Mouse (Mus musculus) forebrain, postnatal 0 days (tissue): ENCODE results near the gene Mtx1. TPM values are rescaled to one million over a fixed set of nuclear protein-coding genes. Genes with fewer than 3 reads are reported as not detected.

Experiments
- ATAC-seq: fragments of 200-750 bp; cut with Nextera tagmentation; 2 replicates; pipeline ENCODE4 v1.8.0; 2017; ENCODE audit warnings: mild to moderate bottlenecking, moderate library complexity
- DNase-seq: peaks from one replicate; pipeline ENCODE4 v3.0.0-alpha.2; 2015
- H3K27ac ChIP-seq: fragments of 300-500 bp; sonication (generic); 2 replicates; pipeline ENCODE4 v1.5.1; 2014; ENCODE audit warnings: low read depth, mild to moderate bottlenecking, antibody characterized with exemption, low read length, moderate library complexity, mixed read lengths
- H3K27me3 ChIP-seq: fragments of 300-500 bp; sonication (generic); 2 replicates; pipeline ENCODE4 v1.6.1; 2014; ENCODE audit warnings: mild to moderate bottlenecking, low read length, mixed read lengths; ENCODE audit not compliant: insufficient read depth
- H3K36me3 ChIP-seq: fragments of 300-500 bp; sonication (generic); 2 replicates; pipeline ENCODE4 v1.6.1; 2014; ENCODE audit warnings: mild to moderate bottlenecking, moderate library complexity; ENCODE audit not compliant: insufficient read depth
- H3K4me1 ChIP-seq: fragments of 300-500 bp; sonication (generic); 2 replicates; pipeline ENCODE4 v1.6.1; 2014; ENCODE audit warnings: antibody characterized with exemption; ENCODE audit not compliant: insufficient read depth
- H3K4me2 ChIP-seq: fragments of 300-500 bp; sonication (generic); 2 replicates; pipeline ENCODE4 v1.6.1; 2014; ENCODE audit warnings: low read depth, mild to moderate bottlenecking, moderate library complexity
- H3K4me3 ChIP-seq: fragments of 300-500 bp; sonication (generic); 2 replicates; pipeline ENCODE4 v1.5.1; 2014; ENCODE audit warnings: low read depth, low read length, mixed read lengths
- H3K9ac ChIP-seq: fragments of 300-500 bp; sonication (generic); 2 replicates; pipeline ENCODE4 v1.6.1; 2014; ENCODE audit warnings: mild to moderate bottlenecking
- H3K9me3 ChIP-seq: fragments of 300-500 bp; sonication (generic); 2 replicates; pipeline ENCODE4 v1.6.1; 2016; ENCODE audit warnings: low read length
- CTCF ChIP-seq: sonication (generic); IDR thresholded peaks from 2 replicates; pipeline ENCODE4 v1.5.1; 2016; ENCODE audit warnings: antibody characterized with exemption, control low read depth, low read depth
- WGBS: fragments of 180-500 bp; shearing (Covaris S2); extraction: QIAGEN DNeasy Blood & Tissue Kit; methylation state at CpG from one replicate; pipeline ENCODE4 v1.1.7; 2014; 5-methylcytosine and 5-hydroxymethylcytosine counted together
- polyA plus RNA-seq: library from polyadenylated mRNA; unstranded; fragments of >200 nt; fragmentation: Nextera tagmentation; extraction: Ambion mirVana; gene quantifications from 2 replicates; pipeline ENCODE4 v1.2.1, GENCODE M21; 2015
- total RNA-seq: library from RNA; depleted of rRNA; stranded (reverse); fragments of >200 nt; gene quantifications from 2 replicates; pipeline ENCODE4 v1.2.3, GENCODE M21; 2014

Gene Mtx1
- total and polyA plus RNA-seq, 2 experiments from 2014 or later = 167 to 199 TPM

DNA sequence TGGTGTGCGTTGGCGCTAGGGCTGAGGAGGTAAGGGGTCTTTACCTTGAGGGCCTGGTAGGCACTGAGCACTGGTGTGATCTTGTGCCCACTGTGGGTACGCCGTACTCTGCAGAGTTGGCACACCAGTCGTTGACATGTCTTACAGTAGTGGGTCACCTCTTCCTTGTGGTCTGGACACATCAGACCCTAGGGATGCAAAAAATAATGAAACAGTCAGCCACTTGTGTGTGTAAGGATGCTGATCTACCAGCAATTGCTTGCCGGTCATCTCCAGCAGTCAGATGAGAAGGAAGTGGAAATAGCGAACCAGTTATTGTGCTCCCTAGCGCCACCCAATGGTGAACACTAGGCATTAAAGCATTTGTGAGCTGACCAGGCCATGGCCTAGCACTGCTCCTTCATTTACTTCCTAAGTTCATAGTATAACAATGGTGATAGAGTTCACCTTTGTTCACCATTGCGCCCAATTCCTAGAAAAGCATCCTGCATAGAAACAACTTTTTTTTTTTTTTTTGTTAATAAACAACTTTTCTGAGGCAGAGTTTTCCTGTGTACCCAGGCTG lies 15.5 kb upstream of the Mtx1 start:
- H3K9ac ChIP-seq = no peak overlapping the region
- H3K4me2 ChIP-seq = 0 out of 2 replicates have a peak overlapping the region, but pooled peaks have one; percentile 89
- H3K36me3 ChIP-seq = peaks cover 51% of the 10 kb centered on the region
- no peaks in the 10 kb centered on the region for H3K27me3 ChIP-seq
- H3K4me3 ChIP-seq = no peak overlapping the region
- TF ChIP-seq CTCF = peak; percentile 81
- H3K27ac ChIP-seq = no peak overlapping the region
- DNase-seq (peak; percentile 63), ATAC-seq (no peak)
- H3K4me1 ChIP-seq = no peaks in the 10 kb centered on the region
- no peaks in the 10 kb centered on the region for H3K9me3 ChIP-seq
- WGBS = 69% methylated on average over 9 of the region's 9 CpGs

DNA sequence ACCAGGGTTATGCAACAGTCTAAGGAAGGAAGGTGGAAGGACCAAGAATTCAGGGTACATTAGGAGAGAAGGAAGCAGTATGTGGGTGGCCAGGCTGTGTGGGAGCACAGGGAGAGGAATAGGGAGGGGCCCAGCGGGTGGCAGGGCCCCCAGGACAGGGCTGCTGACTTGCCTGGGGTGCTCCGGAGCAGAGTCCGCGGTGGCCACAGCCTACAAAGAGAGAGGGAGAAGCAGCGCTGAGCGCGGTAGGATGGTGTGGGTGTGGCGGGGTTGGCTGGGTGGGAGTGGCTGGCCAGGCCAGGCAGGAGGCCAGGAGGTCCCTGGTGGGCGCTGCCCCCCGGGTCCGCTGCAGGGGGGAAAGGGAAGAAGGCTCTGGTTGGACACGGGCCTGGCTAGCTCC lies 11.6 kb upstream of the Mtx1 start:
- Histone ChIP-seq H3K9me3 (no peaks in the 10 kb centered on the region), H3K4me1 (no peaks in the 10 kb centered on the region), H3K4me2 (no peak overlapping the region), H3K4me3 (no peak overlapping the region), H3K36me3 (peaks cover 90% of the 10 kb centered on the region), H3K9ac (no peak overlapping the region), H3K27me3 (no peaks in the 10 kb centered on the region), H3K27ac (no peak overlapping the region)
- ATAC-seq = no peak
- DNase-seq = no peak
- no peak for TF ChIP-seq CTCF
- 80% methylated on average over 12 of the region's 12 CpGs for WGBS

DNA sequence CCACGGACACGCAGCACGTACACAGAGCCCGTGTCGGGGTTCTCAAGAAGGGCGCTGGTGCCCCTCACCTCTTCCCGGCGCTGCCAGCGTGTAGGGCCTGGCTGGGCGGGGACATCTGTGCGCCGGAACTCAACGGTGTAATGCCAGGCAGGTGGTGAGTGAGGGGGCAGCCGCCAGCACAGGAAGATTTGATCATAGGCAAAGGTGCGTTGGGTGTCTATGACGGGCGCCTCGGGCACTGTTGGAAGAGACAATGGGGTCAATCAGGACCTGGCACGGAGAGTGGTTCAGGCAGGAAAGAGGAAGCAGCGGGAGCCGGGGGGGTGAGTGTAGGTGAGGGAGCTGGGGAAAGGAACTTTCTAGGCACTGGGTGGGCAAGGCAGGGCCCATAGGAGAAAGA lies 10.8 kb upstream of the Mtx1 start:
- Histone ChIP-seq H3K36me3 (peaks cover 97% of the 10 kb centered on the region), H3K27ac (no peak overlapping the region), H3K4me3 (no peak overlapping the region), H3K9me3 (no peaks in the 10 kb centered on the region), H3K4me2 (no peak overlapping the region), H3K9ac (no peak overlapping the region), H3K27me3 (no peaks in the 10 kb centered on the region), H3K4me1 (no peaks in the 10 kb centered on the region)
- ATAC-seq (no peak), DNase-seq (no peak)
- WGBS = 89% methylated on average over 21 of the region's 21 CpGs
- TF ChIP-seq CTCF = no peak

DNA sequence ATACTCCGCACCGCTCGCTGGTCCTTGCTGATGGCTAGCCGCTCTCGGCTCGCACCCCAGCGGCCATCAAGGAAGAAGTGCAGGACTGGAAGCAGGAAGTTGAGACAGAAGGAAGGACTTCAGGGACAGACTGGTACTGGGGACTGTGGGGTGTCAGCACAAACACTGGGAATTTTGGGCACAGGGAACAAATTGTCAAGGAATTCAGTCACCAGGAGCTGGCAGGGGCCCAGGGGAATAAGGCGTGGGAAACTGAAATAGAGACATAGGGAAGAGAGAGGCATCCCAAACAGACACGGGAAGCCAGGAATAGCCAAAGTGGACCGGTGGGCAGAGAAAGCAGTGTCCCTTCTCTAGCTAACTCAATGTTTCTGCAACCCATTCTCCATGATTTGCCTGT lies 9.6 kb upstream of the Mtx1 start:
- H3K4me3 ChIP-seq = no peak overlapping the region
- no peak overlapping the region for H3K9ac ChIP-seq
- no peak overlapping the region for H3K27ac ChIP-seq
- no peak for DNase-seq
- no peaks in the 10 kb centered on the region for H3K27me3 ChIP-seq
- no peak overlapping the region for H3K4me2 ChIP-seq
- no peaks in the 10 kb centered on the region for H3K4me1 ChIP-seq
- 89% methylated on average over 10 of the region's 10 CpGs for WGBS
- no peaks in the 10 kb centered on the region for H3K9me3 ChIP-seq
- ATAC-seq = no peak
- H3K36me3 ChIP-seq = peaks cover 87% of the 10 kb centered on the region
- TF ChIP-seq CTCF = no peak

DNA sequence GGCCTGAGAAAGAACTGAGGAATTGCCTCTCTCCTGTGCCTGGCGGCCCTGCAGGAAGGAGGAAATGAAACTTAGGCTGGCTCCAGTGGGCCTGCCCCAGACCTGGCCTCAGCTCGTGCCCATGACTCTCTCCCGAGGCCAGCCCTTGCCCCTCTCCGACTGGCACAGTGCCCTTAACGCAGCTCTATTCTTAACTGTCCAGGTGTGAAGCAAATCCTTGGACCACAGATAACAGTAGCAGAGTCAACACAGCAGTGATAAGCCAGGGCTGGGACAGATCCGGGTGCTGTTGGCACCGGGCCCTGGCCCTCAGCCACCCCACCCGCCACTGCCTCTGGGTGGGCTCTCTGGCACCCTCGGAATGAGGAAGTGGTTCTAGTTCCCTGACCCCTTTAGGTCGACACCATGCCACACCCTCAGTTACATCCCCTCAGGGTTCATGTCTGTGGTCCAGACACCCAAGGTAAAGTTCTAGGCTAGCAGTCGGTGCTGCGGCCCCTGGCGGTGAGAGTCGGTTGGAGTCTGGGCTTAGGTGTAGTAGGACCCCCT lies 6.7 kb upstream of the Mtx1 start:
- Histone ChIP-seq H3K36me3 (peaks cover 58% of the 10 kb centered on the region), H3K27ac (no peak overlapping the region), H3K9me3 (no peaks in the 10 kb centered on the region), H3K9ac (no peak overlapping the region), H3K4me1 (no peaks in the 10 kb centered on the region), H3K4me3 (no peak overlapping the region), H3K27me3 (no peaks in the 10 kb centered on the region), H3K4me2 (no peak overlapping the region)
- no peak for TF ChIP-seq CTCF
- no peak for ATAC-seq
- DNase-seq = no peak
- 71% methylated on average over 14 of the region's 14 CpGs for WGBS

DNA sequence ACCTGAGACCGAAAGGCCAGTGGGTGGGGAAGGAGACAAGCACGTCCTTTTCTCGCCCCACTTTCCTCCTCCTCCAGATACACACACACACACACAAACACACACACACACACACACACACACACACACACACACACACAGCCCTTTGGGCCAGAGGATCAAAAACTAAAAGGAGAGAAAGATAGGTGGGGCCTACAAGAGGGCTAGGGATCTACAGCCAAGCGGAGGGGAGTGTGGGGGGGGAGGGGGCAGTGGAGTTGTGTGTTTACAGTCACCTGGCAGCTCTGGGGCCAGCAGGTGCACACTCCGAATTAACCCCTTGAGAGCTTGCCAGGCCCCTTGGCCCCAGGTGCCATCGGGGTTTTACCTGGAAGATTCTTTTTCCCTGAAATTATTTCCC lies 5.7 kb upstream of the Mtx1 start:
- 79% methylated on average over 6 of the region's 6 CpGs for WGBS
- ATAC-seq = no peak
- no peak for TF ChIP-seq CTCF
- Histone ChIP-seq H3K4me3 (no peak overlapping the region), H3K27me3 (no peaks in the 10 kb centered on the region), H3K9me3 (no peaks in the 10 kb centered on the region), H3K4me1 (peaks cover 6% of the 10 kb centered on the region), H3K9ac (no peak overlapping the region), H3K4me2 (no peak overlapping the region), H3K36me3 (peaks cover 48% of the 10 kb centered on the region), H3K27ac (no peak overlapping the region)
- no peak for DNase-seq

DNA sequence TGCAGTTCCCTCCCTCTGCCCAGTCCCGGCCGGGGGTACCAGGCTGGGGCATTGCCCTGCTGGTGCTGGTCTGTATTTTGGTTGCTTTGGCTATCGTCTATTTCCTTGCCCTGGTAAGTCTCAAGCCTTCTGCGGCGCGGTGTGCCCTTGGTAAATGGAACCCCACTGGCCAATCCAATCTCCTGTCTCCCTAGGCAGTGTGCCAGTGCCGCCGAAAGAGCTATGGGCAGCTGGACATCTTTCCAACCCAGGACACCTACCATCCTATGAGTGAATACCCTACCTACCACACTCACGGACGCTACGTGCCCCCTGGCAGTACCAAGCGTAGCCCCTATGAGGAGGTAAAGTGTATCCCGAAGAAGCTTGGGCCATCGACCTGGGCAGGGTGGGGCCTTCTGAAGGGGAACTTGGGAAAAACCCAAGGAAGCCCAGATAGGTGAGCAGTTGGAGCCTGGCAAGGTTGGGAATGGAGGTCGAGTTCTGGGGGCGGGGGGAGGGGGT lies 4.9 kb upstream of the Mtx1 start:
- no peak overlapping the region for H3K4me2 ChIP-seq
- H3K36me3 ChIP-seq = peaks cover 40% of the 10 kb centered on the region
- no peak overlapping the region for H3K4me3 ChIP-seq
- WGBS = 73% methylated on average over 16 of the region's 16 CpGs
- DNase-seq = no peak
- H3K9me3 ChIP-seq = no peaks in the 10 kb centered on the region
- peaks cover 11% of the 10 kb centered on the region for H3K4me1 ChIP-seq
- no peak overlapping the region for H3K27ac ChIP-seq
- no peak for ATAC-seq
- H3K9ac ChIP-seq = no peak overlapping the region
- no peak for TF ChIP-seq CTCF
- H3K27me3 ChIP-seq = no peaks in the 10 kb centered on the region
